Mouse (Mus musculus) CH12.LX (cell line): ENCODE measurements at regions not wholly inside any gene's neighbourhood (a gene's known extent, or its start where the extent isn't known, plus 50 kb on each side); places are given as distances from the start of the nearest gene placed in this dataset.

ENCODE experiments used
- CHD1 ChIP-seq: IDR thresholded peaks from 2 replicates; pipeline ENCODE4 v1.6.1; 2012; ENCODE audit warnings: low read depth, low read length, improper control_type of control experiment, inconsistent platforms
- CTCF ChIP-seq, 2 experiments: IDR thresholded peaks in 1 of 2; conservative IDR thresholded peaks in 1 of 2; 2 replicates each; pipeline ENCODE4 v1.5.1; 2011 to 2012; ENCODE audit warnings: low read depth in 2 of 2, low read length in 2 of 2, improper control_type of control experiment in 1 of 2, inconsistent platforms in 1 of 2, mild to moderate bottlenecking in 1 of 2, moderate library complexity in 1 of 2
- EP300 ChIP-seq: IDR thresholded peaks from 2 replicates; pipeline ENCODE4 v1.6.1; 2011; ENCODE audit warnings: low read length, improper control_type of control experiment
- MAZ ChIP-seq: IDR thresholded peaks from 2 replicates; pipeline ENCODE4 v1.6.1; 2012; ENCODE audit warnings: low read depth, mild to moderate bottlenecking, inconsistent platforms, low read length, improper control_type of control experiment, moderate library complexity
- MXI1 ChIP-seq: IDR thresholded peaks from 2 replicates; pipeline ENCODE4 v1.6.1; 2011; ENCODE audit warnings: mild to moderate bottlenecking, low read depth, low read length, improper control_type of control experiment
- NELFE ChIP-seq: IDR thresholded peaks from 2 replicates; pipeline ENCODE4 v1.6.1; 2011; ENCODE audit warnings: low read depth, low read length, improper control_type of control experiment
- NRF1 ChIP-seq: IDR thresholded peaks from 2 replicates; pipeline ENCODE4 v1.6.1; 2014; ENCODE audit warnings: low read depth, mild to moderate bottlenecking, inconsistent platforms, low read length, improper control_type of control experiment, moderate library complexity
- POLR2A ChIP-seq: IDR thresholded peaks from 2 replicates; pipeline ENCODE4 v1.6.1; 2011; ENCODE audit warnings: low read depth, mild to moderate bottlenecking, improper control_type of control experiment, low read length
- POLR2AphosphoS2 ChIP-seq: IDR thresholded peaks from 2 replicates; pipeline ENCODE4 v1.6.1; 2011; ENCODE audit warnings: low read depth, low read length, improper control_type of control experiment
- UBTF ChIP-seq: IDR thresholded peaks from 2 replicates; pipeline ENCODE4 v1.6.1; 2012; ENCODE audit warnings: low read depth, mild to moderate bottlenecking, inconsistent platforms, low read length, improper control_type of control experiment, moderate library complexity

DNA sequence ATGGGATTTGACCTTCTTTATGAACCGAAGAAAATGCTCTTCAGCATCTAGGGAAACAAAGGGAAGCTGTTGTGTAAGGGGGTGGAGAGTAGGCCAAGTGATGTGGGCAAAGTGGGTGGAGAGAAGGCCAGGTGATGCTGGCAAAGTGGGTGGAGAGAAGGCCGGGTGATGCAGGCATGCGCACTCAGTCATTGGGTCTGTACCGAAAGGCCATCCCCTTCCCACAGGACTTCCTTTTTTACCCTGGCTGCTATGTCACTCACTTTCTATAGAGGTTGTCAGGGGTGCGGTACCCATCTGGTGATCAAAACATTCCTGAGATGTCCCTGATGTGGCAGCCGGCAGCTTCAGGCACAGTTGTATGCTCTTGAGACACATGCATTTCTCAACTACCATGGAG lies 131.2 kb upstream of the Prok2 start:
- TF ChIP-seq CTCF (conservative IDR thresholded peaks at IDR 0.05 in 1 of 2, IDR thresholded peaks at IDR 0.05 in 1 of 2; ENCODE audit: low read depth in 2 of 2, low read length in 2 of 2) (no peak), MAZ (no peak), EP300 (no peak), CHD1 (no peak), NRF1 (no peak; the same call in 1 of the 2 replicates), NELFE (no peak), POLR2A (no peak), MXI1 (no peak), POLR2AphosphoS2 (no peak), UBTF (no peak)
